9 mouse cellular contexts compared by ENCODE assay signal in the genomic region with DNA sequence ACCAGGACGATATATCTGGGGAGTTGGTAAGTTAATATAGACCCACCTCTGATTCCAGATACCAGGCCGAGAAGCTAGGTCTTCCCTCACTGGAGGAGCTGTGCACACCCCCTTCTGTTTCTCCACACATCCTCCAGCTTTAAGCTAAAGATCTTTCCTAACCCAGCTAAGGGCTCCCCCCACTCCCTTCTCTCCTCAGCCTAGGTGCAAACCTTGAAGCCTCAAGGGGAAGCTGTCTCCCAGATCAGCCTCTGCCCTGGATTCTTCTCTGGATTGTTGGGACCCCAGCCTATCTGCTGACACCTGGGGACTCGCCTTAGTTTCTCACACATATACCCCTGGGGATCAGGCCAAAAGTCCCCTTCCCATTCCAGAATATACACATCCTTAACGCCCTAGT. TPM values are rescaled to one million over a fixed set of nuclear protein-coding genes. Genes with fewer than 3 reads are reported as not detected.
A peak's percentile ranks its signal among the peaks of the same experiment; 100 is the strongest.
DNase-seq lines count a peak whose midpoint lies in the region; ATAC-seq lines count a peak whose summit lies in the region.
"Had no signal": no experiment of that assay in that cellular context is flagged by ENCODE, and none has a peak within 500 bp of the region (broad histone marks: within the 10 kb centered on the region; RNA-seq: fewer than 3 reads in every experiment).

No protein-coding gene starts in this region.

- peaks cover 7% of the 10 kb centered on the region; the same call in 1 of the 2 replicates for H3K4me1 ChIP-seq in heart, embryonic 11.5 days (ENCODE audit: control insufficient read depth, insufficient read depth, low read length)
- peaks cover 2% of the 10 kb centered on the region; the same call in 1 of the 2 replicates for H3K4me1 ChIP-seq in forebrain, embryonic 16.5 days (replicated peaks; ENCODE audit: control insufficient read depth, insufficient read depth, low read length)
- peaks cover 18% of the 10 kb centered on the region for H3K4me1 ChIP-seq in midbrain, embryonic 10.5 days

- peaks cover 6% of the 10 kb centered on the region; the same call in 1 of the 2 replicates for H3K27me3 ChIP-seq in heart, embryonic 11.5 days (ENCODE audit: control insufficient read depth, insufficient read depth, low read length)
- no peaks in the 10 kb centered on the region; the same call in 1 of the 2 replicates for H3K27me3 ChIP-seq in forebrain, embryonic 16.5 days (replicated peaks; ENCODE audit: control insufficient read depth, insufficient read depth, low read length)
- H3K27me3 ChIP-seq in midbrain, embryonic 10.5 days (ENCODE audit: low read depth, poor library complexity, severe bottlenecking): peaks cover 44% of the 10 kb centered on the region

- WGBS in heart, embryonic 11.5 days (ENCODE audit: insufficient replicate concordance): 39% methylated on average over 4 of the region's 4 CpGs
- 45% methylated on average over 4 of the region's 4 CpGs for WGBS in forebrain, embryonic 16.5 days
- WGBS in midbrain, embryonic 10.5 days: 48% methylated on average over 4 of the region's 4 CpGs

- H3K4me2 ChIP-seq in heart, embryonic 11.5 days: peak overlapping the region; percentile 91
- H3K4me2 ChIP-seq in forebrain, embryonic 16.5 days (ENCODE audit: low read length): peak overlapping the region; percentile 60

- DNase-seq in heart, adult 11 months: no peak
- peak; percentile 71 for DNase-seq in brain, adult 2 months (ENCODE audit: low read depth, low spot score)
- DNase-seq in midbrain, embryonic 10.5 days (ENCODE audit: low spot score): no peak
- no peak for DNase-seq in embryo, embryonic 10.5 days (ENCODE audit: low spot score)
- no peak for DNase-seq in layer of hippocampus, adult 9-11 months
- DNase-seq: liver, postnatal 0 days had no signal

- no peaks in the 10 kb centered on the region for H3K36me3 ChIP-seq in heart, embryonic 11.5 days (ENCODE audit: control insufficient read depth, insufficient read depth, low read length)
- no peaks in the 10 kb centered on the region for H3K36me3 ChIP-seq in forebrain, embryonic 16.5 days (ENCODE audit: control insufficient read depth, insufficient read depth)
- H3K36me3 ChIP-seq in midbrain, embryonic 10.5 days: no peaks in the 10 kb centered on the region

- no peaks in the 10 kb centered on the region for H3K9me3 ChIP-seq in heart, embryonic 11.5 days (replicated peaks; ENCODE audit: control insufficient read depth, low read length)
- H3K9me3 ChIP-seq in forebrain, embryonic 16.5 days (ENCODE audit: control insufficient read depth, low read length): no peaks in the 10 kb centered on the region
- H3K9me3 ChIP-seq in midbrain, embryonic 10.5 days (replicated peaks): no peaks in the 10 kb centered on the region

- peak overlapping the region; percentile 70 for H3K4me3 ChIP-seq in heart, embryonic 11.5 days (ENCODE audit: low read depth, low read length)
- H3K4me3 ChIP-seq in forebrain, embryonic 16.5 days (replicated peaks; ENCODE audit: low read length): peak overlapping the region; percentile 49
- peak overlapping the region; percentile 72 for H3K4me3 ChIP-seq in midbrain, embryonic 10.5 days

- no peak overlapping the region for H3K27ac ChIP-seq in heart, embryonic 11.5 days (ENCODE audit: low read depth, low read length)
- H3K27ac ChIP-seq in forebrain, embryonic 16.5 days (ENCODE audit: low read length): no peak overlapping the region
- no peak overlapping the region for H3K27ac ChIP-seq in midbrain, embryonic 10.5 days (replicated peaks)

- no peak overlapping the region for H3K9ac ChIP-seq in heart, embryonic 11.5 days (ENCODE audit: low read depth, low read length)
- H3K9ac ChIP-seq in forebrain, embryonic 16.5 days (replicated peaks; ENCODE audit: low read depth, low read length): peak overlapping the region; percentile 49
- H3K9ac ChIP-seq: liver, postnatal 0 days had no signal

- no peak for ATAC-seq in heart, embryonic 11.5 days (replicated peaks; ENCODE audit: insufficient number of reproducible peaks, low FRiP score, low TSS enrichment)
- ATAC-seq in forebrain, embryonic 16.5 days: peak; percentile 2; the same call in 1 of the 2 replicates
- no peak for ATAC-seq in megakaryocyte, adult 5-6 weeks (ENCODE audit: poor library complexity, severe bottlenecking)
- ATAC-seq: liver, postnatal 0 days had no signal

RNA-seq across cellular contexts. Expression of gene Lrrc3b, which starts 1.7 kb away (rescaled TPM):
- polyA plus RNA-seq in heart, embryonic 11.5 days (2014; fragmentation: Nextera tagmentation; extraction: Ambion mirVana): 3.3 and 4.7 TPM in 2 replicates
- polyA plus RNA-seq in forebrain, embryonic 16.5 days (2015; fragmentation: Nextera tagmentation; extraction: Ambion mirVana): 5.3 and 10.1 TPM in 2 replicates
- polyA plus RNA-seq in midbrain, embryonic 10.5 days (2016; fragmentation: Nextera tagmentation; extraction: Ambion mirVana): 0.93 and 1.3 TPM in 2 replicates
- not detected in 2 replicates for total RNA-seq in megakaryocyte, adult 5-6 weeks (2015)
- not detected in 2 replicates for total RNA-seq in megakaryocyte, adult 5-6 weeks (2017)
- polyA plus RNA-seq: liver, postnatal 0 days had no signal
